In the genomic region with DNA sequence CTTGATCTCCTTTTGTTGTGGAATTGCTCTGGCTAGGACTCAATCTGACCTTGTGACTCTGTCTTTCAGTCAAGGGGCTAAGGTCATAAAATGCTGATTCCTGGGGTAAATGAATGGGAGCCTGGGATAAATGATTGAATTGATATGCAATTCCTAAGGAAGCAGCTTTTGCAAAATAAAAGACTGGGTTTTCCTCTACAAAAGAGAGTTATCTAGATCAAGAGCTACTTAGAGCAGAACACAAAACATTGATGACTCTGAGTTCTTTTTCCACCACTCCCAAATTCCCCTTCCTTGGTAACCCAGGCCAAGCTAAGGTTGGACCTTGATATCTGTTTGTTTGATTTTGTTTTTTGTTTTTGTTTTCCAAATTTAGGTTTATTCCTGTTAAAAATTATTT, we compare ENCODE assay signal across 33 mouse cellular contexts. TPM values are rescaled to one million over a fixed set of nuclear protein-coding genes. Genes with fewer than 3 reads are reported as not detected.
"Had no signal": no experiment of that assay in that cellular context is flagged by ENCODE, and none has a peak within 500 bp of the region (broad histone marks: within the 10 kb centered on the region; RNA-seq: fewer than 3 reads in every experiment).

No protein-coding gene starts in this region.

- H3K36me3 ChIP-seq: heart, embryonic 13.5 days; heart, embryonic 15.5 days; hindbrain, embryonic 13.5 days; hindbrain, embryonic 15.5 days; kidney, embryonic 15.5 days; limb, embryonic 10.5 days; limb, embryonic 12.5 days; liver, embryonic 12.5 days had no signal

- H3K27me3 ChIP-seq: heart, embryonic 13.5 days; heart, embryonic 15.5 days; hindbrain, embryonic 13.5 days; hindbrain, embryonic 15.5 days; kidney, embryonic 15.5 days; limb, embryonic 12.5 days; liver, embryonic 12.5 days had no signal

- H3K9ac ChIP-seq: heart, embryonic 13.5 days; heart, embryonic 15.5 days; hindbrain, embryonic 13.5 days; hindbrain, embryonic 15.5 days; kidney, embryonic 15.5 days; limb, embryonic 12.5 days; liver, embryonic 12.5 days; liver, embryonic 14.5 days had no signal

- H3K9me3 ChIP-seq: heart, embryonic 13.5 days; heart, embryonic 15.5 days; hindbrain, embryonic 13.5 days; hindbrain, embryonic 15.5 days; kidney, embryonic 15.5 days; limb, embryonic 10.5 days; limb, embryonic 12.5 days; liver, embryonic 12.5 days had no signal

- H3K27ac ChIP-seq: heart, adult 2 months; heart, embryonic 13.5 days; heart, embryonic 15.5 days; hindbrain, embryonic 13.5 days; hindbrain, embryonic 15.5 days; hindbrain, postnatal 0 days; kidney, embryonic 15.5 days; kidney, postnatal 0 days; limb, embryonic 10.5 days; limb, embryonic 12.5 days; liver, embryonic 12.5 days; liver, embryonic 14.5 days had no signal

- H3K4me3 ChIP-seq: heart, adult 2 months; heart, embryonic 13.5 days; heart, embryonic 15.5 days; hindbrain, embryonic 13.5 days; hindbrain, embryonic 15.5 days; kidney, embryonic 15.5 days; limb, embryonic 10.5 days; limb, embryonic 12.5 days; liver, embryonic 12.5 days had no signal

- DNase-seq: gastrocnemius, postnatal 14 days; gastrocnemius, postnatal 36 days; heart, adult 11 months; heart, adult 2 months; heart, postnatal 14 days; heart, postnatal 36 days; kidney, adult 11 months; kidney, adult 2 months; kidney, adult 9 months; kidney, postnatal 14 days; kidney, postnatal 36 days; layer of hippocampus, adult 9-11 months; layer of hippocampus, postnatal 36 days; liver had no signal

- H3K4me1 ChIP-seq: heart, embryonic 13.5 days; heart, embryonic 15.5 days; hindbrain, embryonic 13.5 days; hindbrain, embryonic 15.5 days; kidney, embryonic 15.5 days; limb, embryonic 10.5 days; limb, embryonic 12.5 days; liver, embryonic 12.5 days had no signal

RNA-seq across cellular contexts. Expression of gene Yipf7, which starts 53.4 kb away (rescaled TPM):
- total RNA-seq: hematopoietic stem cell, adult 5-6 weeks; hindbrain, postnatal 0 days; layer of hippocampus, adult 18-20 months; layer of hippocampus, postnatal 14 days; layer of hippocampus, postnatal 36 days; left cerebral cortex, adult 18-20 months; left cerebral cortex, postnatal 14 days; left cerebral cortex, postnatal 36 days had no signal
- polyA plus RNA-seq: hindbrain, embryonic 11.5 days; hindbrain, embryonic 13.5 days; hindbrain, embryonic 15.5 days; hindbrain, postnatal 0 days; intestine, embryonic 16.5 days; kidney, embryonic 15.5 days; kidney, postnatal 0 days; limb, embryonic 10.5 days; liver, embryonic 12.5 days; liver, embryonic 14.5 days had no signal
